Mouse (Mus musculus) forelimb bud, embryonic 11.5 days (tissue): ENCODE results near the gene Stt3b.
"Not testable (repeated sequence)": the region's sequence is repeated elsewhere in the genome, so short reads cannot be mapped to it uniquely, and the experiment has no call there.

Experiments used
- DNase-seq: peaks from one replicate; pipeline ENCODE4 v3.0.0-alpha.2; 2012; ENCODE audit warnings: low read depth, low spot score

Gene Stt3b

GRCm38 (mm10) chr9:115318621-115319375 is 8.6 kb upstream of the Stt3b start:
- DNase-seq: no peak

DNA sequence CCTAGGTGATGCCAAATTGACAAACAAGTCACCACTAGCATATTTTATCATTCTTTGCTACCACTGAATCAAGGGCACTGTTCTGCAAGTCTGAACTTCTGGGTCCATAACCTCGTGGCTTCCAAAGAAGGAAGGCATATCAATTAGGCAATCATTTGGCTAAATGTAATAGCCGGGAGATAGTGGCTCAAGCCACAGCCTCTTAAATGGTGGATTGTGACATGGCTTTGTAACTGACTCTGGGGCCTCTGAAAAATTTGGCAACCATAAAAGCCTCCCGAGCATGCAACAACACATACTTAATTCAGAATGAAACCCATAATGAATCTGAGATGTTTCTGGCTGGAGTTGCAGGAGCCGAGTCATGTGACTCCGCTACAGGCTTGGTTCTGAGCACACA is 6.8 kb upstream of the Stt3b start:
- DNase-seq: no peak

DNA sequence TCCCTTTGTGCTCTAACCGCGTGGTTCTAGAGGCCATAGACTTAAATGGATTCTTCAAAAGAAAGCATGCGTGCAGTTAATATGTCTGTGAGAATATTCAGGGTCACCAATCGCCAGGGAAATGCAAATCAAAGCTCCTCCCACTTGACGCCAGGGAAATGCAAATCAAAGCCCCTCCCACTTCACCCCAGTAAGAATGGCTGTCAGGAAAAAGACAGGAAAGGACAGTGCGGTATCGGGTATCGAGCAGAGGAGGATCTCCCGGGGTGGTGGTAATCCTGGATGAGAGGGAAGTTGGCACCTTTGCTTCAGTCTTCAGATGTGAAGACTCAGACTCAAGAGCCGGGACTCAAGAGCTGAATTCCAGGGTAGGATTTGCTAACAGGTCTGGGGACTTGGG is 4.3 kb upstream of the Stt3b start:
- no peak for DNase-seq

GRCm38 (mm10) chr9:115313830-115314229 is 3.6 kb upstream of the Stt3b start:
- DNase-seq: no peak

DNA sequence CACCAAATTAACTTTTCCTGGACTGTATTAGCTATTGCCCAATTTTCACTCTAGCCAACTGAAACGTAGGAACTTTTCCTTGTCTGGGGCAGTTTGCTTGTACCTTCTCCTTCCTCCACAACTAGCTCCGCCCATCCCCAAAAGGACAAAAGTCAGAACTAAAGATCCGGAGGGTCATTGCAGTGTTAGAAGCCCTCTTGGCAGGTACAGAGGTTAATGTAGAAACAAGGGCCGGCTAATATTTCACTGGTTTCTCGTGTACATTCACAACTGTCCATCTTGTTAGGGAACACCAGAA is 951 bp upstream of the Stt3b start:
- DNase-seq: no peak

GRCm38 (mm10) chr9:115309977-115310345 is 260 bp downstream of the Stt3b start:
- DNase-seq: peak; percentile 75

DNA sequence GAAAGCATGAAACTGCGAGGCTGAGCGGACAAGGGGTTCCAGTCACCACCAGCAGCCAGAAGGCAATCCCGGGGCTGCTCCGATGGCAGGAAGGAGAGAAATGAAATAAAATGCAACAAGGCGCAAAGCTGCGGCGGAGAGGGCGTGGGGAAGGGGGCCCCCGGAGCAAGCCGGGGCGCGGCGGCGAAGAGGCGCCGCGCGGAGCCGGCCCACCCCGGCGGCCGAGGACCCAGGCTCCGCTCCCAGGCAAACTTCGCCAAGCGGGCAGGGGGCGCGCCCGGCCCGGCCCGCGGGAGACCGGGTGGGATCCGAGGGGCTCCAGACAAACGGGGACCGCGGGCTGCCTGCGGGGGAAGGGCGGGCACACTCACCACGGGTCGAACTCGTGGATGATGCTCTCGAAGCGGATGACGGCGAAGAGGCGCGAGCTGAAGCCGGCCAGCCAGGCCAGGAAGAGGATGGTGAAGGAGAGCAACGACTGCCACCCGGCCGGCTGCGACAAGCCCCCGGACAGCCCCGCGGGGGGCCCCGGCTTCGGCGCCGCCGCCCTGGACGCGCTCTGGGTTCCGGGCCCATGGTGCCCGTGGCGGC is 745 bp downstream of the Stt3b start:
- DNase-seq: no peak

GRCm38 (mm10) chr9:115308941-115309380 is 1.3 kb downstream of the Stt3b start:
- DNase-seq: peak; percentile 32

DNA sequence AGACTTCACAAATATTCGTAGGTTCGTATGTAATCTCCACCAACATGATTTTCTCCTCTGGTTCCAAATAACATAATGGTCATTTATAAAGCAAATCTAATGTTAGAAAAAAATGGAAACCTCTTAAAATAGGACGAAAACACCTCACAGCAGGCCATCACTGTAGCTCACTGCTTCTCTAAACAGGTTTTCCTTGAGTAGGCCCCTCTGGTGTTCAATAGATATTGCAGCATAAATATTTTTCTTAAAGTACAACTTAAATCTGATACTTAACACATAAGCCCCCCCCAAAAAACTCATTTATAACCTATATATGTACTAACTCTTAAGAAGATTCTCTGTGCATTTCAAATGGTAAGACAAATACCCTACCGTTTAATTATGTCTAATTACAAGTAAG is 1.8 kb downstream of the Stt3b start:
- DNase-seq: no peak

DNA sequence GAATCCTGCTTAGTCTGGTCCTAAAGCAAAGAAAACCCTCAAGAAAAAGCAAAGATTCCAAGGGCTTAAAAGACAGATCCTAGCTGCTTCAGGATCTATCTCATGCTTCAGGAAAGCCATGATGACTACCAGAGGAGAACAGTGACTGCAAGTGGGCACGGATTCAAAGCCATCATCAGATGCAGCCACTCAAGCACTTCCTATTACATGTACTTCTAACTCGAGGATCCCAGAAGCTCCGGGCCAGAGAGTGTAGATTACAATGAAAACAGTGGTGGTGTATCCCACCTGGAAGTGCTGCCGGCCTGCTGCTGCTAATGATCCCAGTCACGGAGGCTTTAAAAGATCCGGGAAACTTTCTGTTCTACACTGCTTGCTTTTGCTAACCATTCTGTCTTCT is 4.0 kb downstream of the Stt3b start:
- no peak for DNase-seq

GRCm38 (mm10) chr9:115304149-115304548 is 6.1 kb downstream of the Stt3b start:
- no peak for DNase-seq

DNA sequence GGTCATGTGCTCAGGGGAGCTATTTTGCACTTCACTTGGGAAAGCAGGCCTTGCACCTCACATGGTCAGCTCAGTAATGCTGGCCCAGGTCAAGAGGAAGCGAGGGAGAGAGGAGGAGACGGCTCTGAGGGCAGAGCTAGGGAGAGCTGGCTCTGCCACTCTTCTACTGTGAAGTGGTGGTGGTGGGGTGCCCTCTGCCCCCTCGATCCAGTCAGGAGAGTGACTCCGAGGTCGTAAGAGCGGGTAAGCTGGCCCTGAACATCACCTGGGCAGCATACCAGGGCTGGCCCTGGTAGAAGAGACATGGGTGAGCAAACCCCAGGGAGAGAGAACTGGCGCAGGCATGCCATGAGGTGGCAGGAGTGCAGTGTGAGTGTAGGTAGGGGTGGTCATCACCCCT is 8.6 kb downstream of the Stt3b start:
- DNase-seq: no peak

- DNase-seq: no peak
Observed at GRCm38 (mm10) chr9:115301002-115301579, 9.1 kb downstream of the Stt3b start.

- DNase-seq: no peak
Observed at GRCm38 (mm10) chr9:115296738-115297137, 13.5 kb downstream of the Stt3b start.

GRCm38 (mm10) chr9:115293920-115294594 is 16.2 kb downstream of the Stt3b start:
- DNase-seq: no peak

GRCm38 (mm10) chr9:115287774-115288434 is 22.3 kb downstream of the Stt3b start:
- no peak for DNase-seq

- no peak for DNase-seq
Observed at GRCm38 (mm10) chr9:115284385-115284784, 25.8 kb downstream of the Stt3b start.

DNA sequence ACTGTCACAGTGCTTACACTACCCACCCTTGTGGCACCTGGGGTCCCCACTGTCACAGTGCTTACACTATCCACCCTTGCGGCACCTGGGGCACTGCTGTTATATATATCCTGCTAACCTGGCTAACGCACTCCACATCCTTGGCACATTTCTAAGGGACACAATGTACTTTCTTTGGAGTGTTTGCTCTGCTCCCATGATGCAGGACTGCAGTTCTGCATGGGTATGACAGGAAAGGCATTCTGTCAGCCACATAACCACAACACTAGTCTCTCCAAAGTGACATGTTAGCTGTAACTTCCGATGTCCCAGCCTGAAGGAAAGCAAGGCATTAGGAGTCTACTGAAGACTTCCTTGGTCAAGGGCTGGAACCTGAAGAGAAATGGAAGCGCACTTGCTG is 26.8 kb downstream of the Stt3b start:
- DNase-seq: no peak

- DNase-seq: no peak
Observed at GRCm38 (mm10) chr9:115278641-115279040, 31.6 kb downstream of the Stt3b start.

- DNase-seq: no peak
Observed at GRCm38 (mm10) chr9:115274806-115275205, 35.4 kb downstream of the Stt3b start.

DNA sequence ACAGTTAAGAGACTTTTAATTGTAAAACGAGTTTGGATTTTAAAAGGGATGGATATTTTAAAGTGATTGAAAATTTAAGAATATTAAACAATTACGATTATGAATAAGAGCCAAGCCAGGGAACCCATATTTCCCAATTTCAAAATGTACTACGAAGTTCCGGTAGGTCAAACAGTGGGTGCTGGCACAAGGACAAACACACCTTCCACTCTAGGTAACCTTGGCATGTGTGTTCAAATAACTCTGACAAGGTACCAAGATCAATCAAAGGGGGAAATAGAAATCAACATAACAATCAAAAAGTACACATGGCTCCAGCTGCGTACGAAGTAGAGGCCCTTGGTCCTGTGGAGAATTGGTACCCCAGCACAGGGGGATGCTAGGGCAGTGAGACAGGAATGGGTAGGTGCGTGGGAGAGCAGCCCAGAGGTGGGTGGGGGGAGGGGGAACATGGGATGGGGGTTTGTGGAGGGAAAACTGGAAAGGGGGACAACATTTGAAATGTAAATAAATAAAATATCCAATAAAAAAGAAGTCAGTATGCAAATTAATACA is 37.0 kb downstream of the Stt3b start:
- DNase-seq: no peak

GRCm38 (mm10) chr9:115272451-115272850 is 37.8 kb downstream of the Stt3b start:
- not testable (repeated sequence) for DNase-seq
